ENCODE assay signal across 8 mouse cellular contexts in the genomic region with DNA sequence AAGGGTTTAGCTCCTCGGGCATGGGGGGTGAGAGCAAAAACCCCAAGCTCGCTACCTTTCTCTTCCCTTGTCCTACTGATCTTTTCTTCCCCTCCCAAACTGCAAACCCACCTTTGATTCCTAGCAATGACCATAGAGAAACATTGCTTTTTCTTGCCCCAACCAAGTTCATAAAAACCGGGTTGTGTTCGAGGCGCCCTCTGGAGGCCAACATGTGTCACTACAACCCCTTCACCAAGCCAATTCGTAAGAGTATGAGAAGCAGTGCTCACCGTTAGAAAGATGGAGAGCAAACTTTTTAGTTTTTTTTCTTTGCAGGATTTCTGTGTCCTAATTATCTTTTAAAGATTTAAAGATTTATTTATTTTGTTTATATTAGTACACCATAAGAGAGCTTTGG. TPM values are rescaled to one million over a fixed set of nuclear protein-coding genes. Genes with fewer than 3 reads are reported as not detected.
DNase-seq lines count a peak whose midpoint lies in the region; ATAC-seq and TF ChIP-seq lines count a peak whose summit lies in the region.

No protein-coding gene starts in this region.

- no peak overlapping the region for H3K9ac ChIP-seq in forebrain, embryonic 12.5 days

- H3K27me3 ChIP-seq in forebrain, embryonic 10.5 days (ENCODE audit: poor library complexity, severe bottlenecking) = no peaks in the 10 kb centered on the region
- H3K27me3 ChIP-seq in forebrain, embryonic 12.5 days = no peaks in the 10 kb centered on the region
- no peaks in the 10 kb centered on the region for H3K27me3 ChIP-seq in spleen, adult 2 months (ENCODE audit: control insufficient read depth, insufficient read depth, low read length)

- peak; percentile 35 for DNase-seq in forebrain, embryonic 10.5 days (ENCODE audit: extremely low spot score, low spot score)
- DNase-seq in ovary, postnatal 10 days (ENCODE audit: low spot score) = peak; percentile 18
- no peak for DNase-seq in ovary, adult 18-20 months (ENCODE audit: low spot score)
- DNase-seq in cerebellum, postnatal 10 days = peak; percentile 81 to 84
- peak; percentile 83 for DNase-seq in induced T-regulatory cell, adult 2 months (ENCODE audit: low read depth)
- peak; percentile 74 for DNase-seq in lung, postnatal 10 days
- peak; percentile 33 to 61 for DNase-seq in spleen, adult 2 months (ENCODE audit: low read depth in 1 of 2, low spot score in 2 of 2)

- 46% methylated on average over 7 of the region's 7 CpGs for WGBS in forebrain, embryonic 10.5 days
- 45% methylated on average over 7 of the region's 7 CpGs for WGBS in forebrain, embryonic 12.5 days
- 30% methylated on average over 7 of the region's 7 CpGs for WGBS in spleen, adult 2 months

- peak; percentile 78; the same call in 1 of the 2 replicates for TF ChIP-seq CTCF in spleen, adult 2 months (IDR thresholded peaks at IDR 0.05; ENCODE audit: extremely low read depth, insufficient read depth, insufficient read length, insufficient replicate concordance)

- ATAC-seq in forebrain, embryonic 12.5 days (ENCODE audit: low FRiP score) = no peak

- no peak overlapping the region for H3K4me3 ChIP-seq in forebrain, embryonic 10.5 days
- H3K4me3 ChIP-seq in forebrain, embryonic 12.5 days (replicated peaks) = no peak overlapping the region
- no peak overlapping the region for H3K4me3 ChIP-seq in spleen, adult 2 months (ENCODE audit: extremely low read depth, insufficient read depth, insufficient read length)

- TF ChIP-seq POLR2A in spleen, adult 2 months (IDR thresholded peaks at IDR 0.05; ENCODE audit: low read depth, low read length) = no peak

- H3K27ac ChIP-seq in forebrain, embryonic 10.5 days = no peak overlapping the region
- no peak overlapping the region for H3K27ac ChIP-seq in forebrain, embryonic 12.5 days
- no peak overlapping the region for H3K27ac ChIP-seq in spleen, adult 2 months (ENCODE audit: insufficient read depth, low read length)

- H3K4me2 ChIP-seq in forebrain, embryonic 12.5 days = no peak overlapping the region

- H3K36me3 ChIP-seq in forebrain, embryonic 10.5 days (replicated peaks) = no peaks in the 10 kb centered on the region
- H3K36me3 ChIP-seq in forebrain, embryonic 12.5 days (replicated peaks) = no peaks in the 10 kb centered on the region
- H3K36me3 ChIP-seq in spleen, adult 2 months (ENCODE audit: control insufficient read depth, insufficient read depth, low read length) = no peaks in the 10 kb centered on the region

- no peaks in the 10 kb centered on the region for H3K9me3 ChIP-seq in forebrain, embryonic 10.5 days
- H3K9me3 ChIP-seq in forebrain, embryonic 12.5 days = no peaks in the 10 kb centered on the region

- 0 out of 2 replicates have a peak, but pooled peaks cover 5% of the 10 kb centered on the region for H3K4me1 ChIP-seq in forebrain, embryonic 10.5 days
- peaks cover 7% of the 10 kb centered on the region for H3K4me1 ChIP-seq in forebrain, embryonic 12.5 days
- no peaks in the 10 kb centered on the region; the same call in 1 of the 2 replicates for H3K4me1 ChIP-seq in spleen, adult 2 months (ENCODE audit: control insufficient read depth, insufficient read depth, insufficient read length)

RNA-seq across cellular contexts. Expression of gene Slc7a1, which starts 52.1 kb away (rescaled TPM):
- 17.4 and 17.6 TPM in 2 replicates for polyA plus RNA-seq in forebrain, embryonic 10.5 days (2016; fragmentation: Nextera tagmentation; extraction: Ambion mirVana)
- 18.4 and 23.3 TPM in 2 replicates for polyA plus RNA-seq in forebrain, embryonic 12.5 days (2016; fragmentation: Nextera tagmentation; extraction: Ambion mirVana)
- 8.8 and 9.3 TPM in 2 replicates for polyA plus RNA-seq in spleen, adult 2 months (2012; rRNA removed)
